Mouse (Mus musculus) limb, embryonic 12.5 days (tissue): ENCODE measurements around the gene Lrg1. TPM values are rescaled to one million over a fixed set of nuclear protein-coding genes. Genes with fewer than 3 reads are reported as not detected.

Experiments
- ATAC-seq: fragments of 200-750 bp; cut with Nextera tagmentation; 2 replicates; pipeline ENCODE4 v1.8.0; 2017; ENCODE audit warnings: low read depth, moderate TSS enrichment; ENCODE audit not compliant: insufficient number of reproducible peaks, insufficient read depth, low FRiP score, low TSS enrichment
- H3K27ac ChIP-seq: fragments of 300-500 bp; sonication (generic); 2 replicates; pipeline ENCODE4 v1.5.1; 2016; ENCODE audit warnings: mild to moderate bottlenecking, moderate library complexity
- H3K27me3 ChIP-seq: fragments of 300-500 bp; sonication (generic); 2 replicates; pipeline ENCODE4 v1.6.1; 2016; ENCODE audit warnings: mild to moderate bottlenecking, moderate library complexity
- H3K36me3 ChIP-seq: fragments of 300-500 bp; sonication (generic); 2 replicates; pipeline ENCODE4 v1.6.1; 2016; ENCODE audit warnings: mild to moderate bottlenecking, moderate library complexity
- H3K4me1 ChIP-seq: fragments of 300-500 bp; sonication (generic); replicated peaks from 2 replicates; pipeline ENCODE4 v1.6.1; 2016
- H3K4me2 ChIP-seq: fragments of 300-500 bp; sonication (generic); 2 replicates; pipeline ENCODE4 v1.6.1; 2016; ENCODE audit warnings: mild to moderate bottlenecking, moderate library complexity
- H3K4me3 ChIP-seq: fragments of 300-500 bp; sonication (generic); replicated peaks from 2 replicates; pipeline ENCODE4 v1.5.1; 2016; ENCODE audit warnings: mild to moderate bottlenecking
- H3K9ac ChIP-seq: fragments of 300-500 bp; sonication (generic); replicated peaks from 2 replicates; pipeline ENCODE4 v1.6.1; 2016; ENCODE audit warnings: mild to moderate bottlenecking, moderate library complexity
- H3K9me3 ChIP-seq: fragments of 300-500 bp; sonication (generic); 2 replicates; pipeline ENCODE4 v1.6.1; 2016; ENCODE audit warnings: mild to moderate bottlenecking, moderate library complexity
- WGBS: fragments of 180-500 bp; shearing (Covaris S2); methylation state at CpG from one replicate; pipeline ENCODE4 v1.1.7; 2016; 5-methylcytosine and 5-hydroxymethylcytosine counted together
- polyA plus RNA-seq: library from polyadenylated mRNA; unstranded; fragments of >200 nt; fragmentation: Nextera tagmentation; extraction: Ambion mirVana; gene quantifications from 2 replicates; pipeline ENCODE4 v1.2.1, GENCODE M21; 2016

Gene Lrg1
- polyA plus RNA-seq, 1 experiment from 2014 or later, result not detected

- H3K36me3 ChIP-seq, result no peaks in the 10 kb centered on the region
- ATAC-seq, result no peak
- peak overlapping the region; percentile 13 for H3K9ac ChIP-seq
- H3K9me3 ChIP-seq, result 0 out of 2 replicates have a peak, but pooled peaks cover 5% of the 10 kb centered on the region
- no peak overlapping the region for H3K27ac ChIP-seq
- peaks cover 44% of the 10 kb centered on the region for H3K27me3 ChIP-seq
- peaks cover 20% of the 10 kb centered on the region for H3K4me1 ChIP-seq
- H3K4me2 ChIP-seq, result peak overlapping the region; percentile 62
- 2% methylated on average over 27 of the region's 27 CpGs for WGBS
- peak overlapping the region; percentile 26 for H3K4me3 ChIP-seq
These were observed 12.7 kb upstream of the Lrg1 start for GRCm38 (mm10) chr17:56134463-56134971.

GRCm38 (mm10) chr17:56133457-56134363 is 11.9 kb upstream of the Lrg1 start:
- 0 out of 2 replicates have a peak, but pooled peaks have one; percentile 3 for ATAC-seq
- Histone ChIP-seq H3K4me1 (peaks cover 17% of the 10 kb centered on the region), H3K9me3 (0 out of 2 replicates have a peak, but pooled peaks cover 5% of the 10 kb centered on the region), H3K4me3 (peak overlapping the region; percentile 26), H3K27me3 (peaks cover 36% of the 10 kb centered on the region), H3K27ac (peak overlapping the region; percentile 23; the same call in 1 of the 2 replicates), H3K9ac (peak overlapping the region; percentile 13; the same call in 1 of the 2 replicates), H3K4me2 (peak overlapping the region; percentile 62), H3K36me3 (no peaks in the 10 kb centered on the region)
- 18% methylated on average over 20 of the region's 21 CpGs for WGBS

GRCm38 (mm10) chr17:56132661-56133060 is 10.9 kb upstream of the Lrg1 start:
- no peak overlapping the region for H3K4me3 ChIP-seq
- no peak overlapping the region for H3K4me2 ChIP-seq
- whole genome bisulfite sequencing, result 5% methylated on average over 14 of the region's 14 CpGs
- no peak overlapping the region for H3K27ac ChIP-seq
- no peak for ATAC-seq
- H3K27me3 ChIP-seq, result peaks cover 25% of the 10 kb centered on the region
- no peaks in the 10 kb centered on the region for H3K36me3 ChIP-seq
- H3K9ac ChIP-seq, result no peak overlapping the region
- H3K9me3 ChIP-seq, result 0 out of 2 replicates have a peak, but pooled peaks cover 5% of the 10 kb centered on the region
- peaks cover 13% of the 10 kb centered on the region for H3K4me1 ChIP-seq

GRCm38 (mm10) chr17:56131814-56132213 is 10.0 kb upstream of the Lrg1 start:
- H3K9ac ChIP-seq, result no peak overlapping the region
- peaks cover 13% of the 10 kb centered on the region for H3K4me1 ChIP-seq
- no peak overlapping the region for H3K4me2 ChIP-seq
- H3K36me3 ChIP-seq, result no peaks in the 10 kb centered on the region
- H3K27me3 ChIP-seq, result peaks cover 17% of the 10 kb centered on the region
- no peak overlapping the region for H3K27ac ChIP-seq
- WGBS, result 45% methylated on average over 7 of the region's 7 CpGs
- H3K9me3 ChIP-seq, result 0 out of 2 replicates have a peak, but pooled peaks cover 5% of the 10 kb centered on the region
- ATAC-seq, result no peak
- no peak overlapping the region for H3K4me3 ChIP-seq

- H3K4me1 ChIP-seq, result peaks cover 13% of the 10 kb centered on the region
- H3K4me2 ChIP-seq, result no peak overlapping the region
- no peak overlapping the region for H3K27ac ChIP-seq
- WGBS, result 88% methylated on average over 10 of the region's 10 CpGs
- 0 out of 2 replicates have a peak, but pooled peaks cover 5% of the 10 kb centered on the region for H3K9me3 ChIP-seq
- no peak overlapping the region for H3K9ac ChIP-seq
- ATAC-seq, result no peak
- H3K27me3 ChIP-seq, result peaks cover 12% of the 10 kb centered on the region
- no peaks in the 10 kb centered on the region for H3K36me3 ChIP-seq
- H3K4me3 ChIP-seq, result no peak overlapping the region
These were observed 9.3 kb upstream of the Lrg1 start for GRCm38 (mm10) chr17:56131136-56131535.

GRCm38 (mm10) chr17:56128246-56128645 is 6.4 kb upstream of the Lrg1 start:
- peaks cover 9% of the 10 kb centered on the region for H3K4me1 ChIP-seq
- no peak overlapping the region for H3K9ac ChIP-seq
- WGBS, result 82% methylated on average over 15 of the region's 15 CpGs
- no peak for ATAC-seq
- H3K4me3 ChIP-seq, result no peak overlapping the region
- peaks cover 30% of the 10 kb centered on the region for H3K27me3 ChIP-seq
- no peaks in the 10 kb centered on the region for H3K36me3 ChIP-seq
- H3K4me2 ChIP-seq, result no peak overlapping the region
- H3K9me3 ChIP-seq, result peaks cover 7% of the 10 kb centered on the region; the same call in 1 of the 2 replicates
- H3K27ac ChIP-seq, result no peak overlapping the region

- no peak for ATAC-seq
- no peak overlapping the region for H3K27ac ChIP-seq
- peaks cover 21% of the 10 kb centered on the region for H3K9me3 ChIP-seq
- H3K9ac ChIP-seq, result no peak overlapping the region
- 72% methylated on average over 11 of the region's 11 CpGs for WGBS
- no peaks in the 10 kb centered on the region for H3K36me3 ChIP-seq
- H3K27me3 ChIP-seq, result peaks cover 51% of the 10 kb centered on the region
- peaks cover 9% of the 10 kb centered on the region for H3K4me1 ChIP-seq
- H3K4me3 ChIP-seq, result no peak overlapping the region
- no peak overlapping the region for H3K4me2 ChIP-seq
These were observed 4.4 kb upstream of the Lrg1 start for GRCm38 (mm10) chr17:56126175-56126574.

GRCm38 (mm10) chr17:56125276-56125630 is 3.5 kb upstream of the Lrg1 start:
- H3K9ac ChIP-seq, result no peak overlapping the region
- H3K9me3 ChIP-seq, result peaks cover 17% of the 10 kb centered on the region
- ATAC-seq, result no peak
- H3K36me3 ChIP-seq, result no peaks in the 10 kb centered on the region
- 88% methylated on average over 4 of the region's 4 CpGs for WGBS
- peaks cover 60% of the 10 kb centered on the region for H3K27me3 ChIP-seq
- no peak overlapping the region for H3K27ac ChIP-seq
- peaks cover 14% of the 10 kb centered on the region for H3K4me1 ChIP-seq
- H3K4me2 ChIP-seq, result no peak overlapping the region
- H3K4me3 ChIP-seq, result no peak overlapping the region

GRCm38 (mm10) chr17:56124377-56125275 is 2.8 kb upstream of the Lrg1 start:
- Histone ChIP-seq H3K27me3 (peaks cover 66% of the 10 kb centered on the region), H3K27ac (no peak overlapping the region), H3K9ac (peak overlapping the region; percentile 60), H3K9me3 (peaks cover 17% of the 10 kb centered on the region), H3K36me3 (no peaks in the 10 kb centered on the region), H3K4me2 (peak overlapping the region; percentile 77), H3K4me1 (peaks cover 19% of the 10 kb centered on the region), H3K4me3 (peak overlapping the region; percentile 44)
- WGBS, result 7% methylated on average over 59 of the region's 59 CpGs
- ATAC-seq, result no peak

GRCm38 (mm10) chr17:56123681-56124340 is 2.0 kb upstream of the Lrg1 start:
- Histone ChIP-seq H3K9ac (peak overlapping the region; percentile 60), H3K27ac (no peak overlapping the region), H3K36me3 (no peaks in the 10 kb centered on the region), H3K27me3 (peaks cover 74% of the 10 kb centered on the region), H3K4me2 (peak overlapping the region; percentile 77), H3K4me1 (peaks cover 21% of the 10 kb centered on the region), H3K9me3 (peaks cover 17% of the 10 kb centered on the region), H3K4me3 (peak overlapping the region; percentile 44)
- no peak for ATAC-seq
- WGBS, result 40% methylated on average over 58 of the region's 59 CpGs
